Mouse (Mus musculus) CD4-positive naive resting alpha-beta T cell, adult 57 days (primary cell): ENCODE data around the gene Gm8020. TPM values are rescaled to one million over a fixed set of nuclear protein-coding genes. Genes with fewer than 3 reads are reported as not detected.

Experiments
- total RNA-seq: library from RNA; stranded (reverse); gene quantifications from one replicate; pipeline ENCODE4 v1.2.4, GENCODE M21; 2023

Gene Gm8020
- total RNA-seq: not detected

GRCm38 (mm10) chr14:42502249-42502648 lies at the start of gene Gm8020:
Gene Gm8020, minus strand, starts transcription at chr14:42502349.

GRCm38 (mm10) chr14:42524182-42524581 lies 22.0 kb upstream of the Gm8020 start, which contains the start of gene Gm8024:
Gene Gm8024, minus strand, starts transcription at chr14:42524282.

GRCm38 (mm10) chr14:42463581-42463980 lies 38.6 kb downstream of the Gm8020 start, which contains the start of gene Gm8011:
Gene Gm8011, plus strand, starts transcription at chr14:42463881.

Other genes starting within 250 kb of the Gm8020 start
- not detected for gene Gm17026, start 242.3 kb downstream of the Gm8020 start, total RNA-seq
- gene Gm9611, start 205.0 kb downstream of the Gm8020 start, total RNA-seq: not detected
- gene Gm7995, start 192.1 kb downstream of the Gm8020 start, total RNA-seq: not detected
- gene Gm8005, start 62.7 kb downstream of the Gm8020 start, total RNA-seq: not detected
- not detected for gene Gm8011, start 38.5 kb downstream of the Gm8020 start, total RNA-seq
- gene Gm8024, start 21.9 kb upstream of the Gm8020 start, total RNA-seq: not detected
- gene Gm17124, start 97.5 kb upstream of the Gm8020 start, total RNA-seq: not detected
- not detected for gene Gm3633, start 139.6 kb upstream of the Gm8020 start, total RNA-seq
- not detected for gene Gm10378, start 153.6 kb upstream of the Gm8020 start, total RNA-seq